Mouse (Mus musculus) embryonic facial prominence, embryonic 11.5 days (tissue): ENCODE data around the gene Gm17268. TPM values are rescaled to one million over a fixed set of nuclear protein-coding genes. Genes with fewer than 3 reads are reported as not detected.

Source experiments
- ATAC-seq: fragments of 200-750 bp; cut with Nextera tagmentation; replicated peaks from 2 replicates; pipeline ENCODE4 v1.8.0; 2017; ENCODE audit warnings: low read depth; ENCODE audit not compliant: insufficient number of reproducible peaks, low FRiP score, low TSS enrichment
- DNase-seq: peaks from one replicate; pipeline ENCODE4 v3.0.0-alpha.2; 2015; ENCODE audit warnings: low spot score
- H3K27ac ChIP-seq: fragments of 300-500 bp; sonication (generic); replicated peaks from 2 replicates; pipeline ENCODE4 v1.5.1; 2014; ENCODE audit warnings: mild to moderate bottlenecking, low read depth, low read length, control low read depth
- H3K27me3 ChIP-seq: fragments of 300-500 bp; sonication (generic); 2 replicates; pipeline ENCODE4 v1.6.1; 2014; ENCODE audit warnings: mild to moderate bottlenecking, low read length, moderate library complexity, mixed read lengths; ENCODE audit not compliant: control insufficient read depth, insufficient read depth
- H3K36me3 ChIP-seq: fragments of 300-500 bp; sonication (generic); replicated peaks from 2 replicates; pipeline ENCODE4 v1.6.1; 2014; ENCODE audit warnings: low read depth, mild to moderate bottlenecking, low read length, moderate library complexity, mixed read lengths; ENCODE audit not compliant: control insufficient read depth, insufficient read depth
- H3K4me1 ChIP-seq: fragments of 300-500 bp; sonication (generic); 2 replicates; pipeline ENCODE4 v1.6.1; 2014; ENCODE audit warnings: low read length, mixed read lengths; ENCODE audit not compliant: control insufficient read depth, insufficient read depth
- H3K4me2 ChIP-seq: fragments of 300-500 bp; sonication (generic); 2 replicates; pipeline ENCODE4 v1.6.1; 2014; ENCODE audit warnings: low read depth, mild to moderate bottlenecking, control low read depth, low read length, moderate library complexity
- H3K4me3 ChIP-seq: fragments of 300-500 bp; sonication (generic); 2 replicates; pipeline ENCODE4 v1.5.1; 2014; ENCODE audit warnings: low read depth, low read length, control low read depth
- H3K9ac ChIP-seq: fragments of 300-500 bp; sonication (generic); replicated peaks from 2 replicates; pipeline ENCODE4 v1.6.1; 2014; ENCODE audit warnings: mild to moderate bottlenecking, control low read depth, low read length
- H3K9me3 ChIP-seq: fragments of 300-500 bp; sonication (generic); replicated peaks from 2 replicates; pipeline ENCODE4 v1.6.1; 2016; ENCODE audit warnings: mild to moderate bottlenecking, low read length, inconsistent platforms, mixed read lengths; ENCODE audit not compliant: control insufficient read depth
- WGBS: fragments of 180-500 bp; shearing (Covaris S2); extraction: QIAGEN DNeasy Blood & Tissue Kit; methylation state at CpG from one replicate; pipeline ENCODE4 v1.1.7; 2014; 5-methylcytosine and 5-hydroxymethylcytosine counted together
- polyA plus RNA-seq: library from polyadenylated mRNA; unstranded; fragments of >200 nt; fragmentation: Nextera tagmentation; extraction: Ambion mirVana; gene quantifications from 2 replicates; pipeline ENCODE4 v1.2.1, GENCODE M21; 2014

Gm17268 gene
- polyA plus RNA-seq, 1 experiment from 2014 or later, result not detected

DNA sequence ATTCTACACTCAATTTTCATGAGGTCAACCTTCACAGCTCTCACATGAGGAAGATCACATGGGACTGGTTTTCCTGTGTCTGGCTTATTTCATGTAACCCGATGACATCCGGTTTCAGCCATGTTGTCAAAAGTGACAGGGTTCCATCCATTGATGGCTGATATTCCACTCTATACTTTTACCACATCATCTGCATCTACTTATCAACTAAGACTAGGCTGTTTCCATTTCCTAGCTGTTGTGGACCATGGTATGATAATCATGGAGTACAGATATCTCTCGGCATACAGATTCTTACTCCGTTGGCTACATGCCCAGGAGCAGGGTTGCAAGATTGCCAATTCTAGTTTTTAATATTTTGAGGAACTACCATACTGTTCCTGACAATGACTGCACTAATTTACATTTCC, 3.3 kb upstream of the Gm17268 start:
- no peak overlapping the region for H3K4me3 ChIP-seq
- no peaks in the 10 kb centered on the region for H3K27me3 ChIP-seq
- H3K36me3 ChIP-seq, result no peaks in the 10 kb centered on the region
- H3K4me1 ChIP-seq, result no peaks in the 10 kb centered on the region
- H3K4me2 ChIP-seq, result no peak overlapping the region
- 90% methylated on average over 4 of the region's 4 CpGs for WGBS
- no peak overlapping the region for H3K9ac ChIP-seq
- DNase-seq, result no peak
- H3K9me3 ChIP-seq, result no peaks in the 10 kb centered on the region
- ATAC-seq, result no peak
- H3K27ac ChIP-seq, result no peak overlapping the region

GRCm38 (mm10) chr11:82039132-82039660, 834 bp upstream of the Gm17268 start:
- Histone ChIP-seq H3K4me1 (no peaks in the 10 kb centered on the region), H3K4me3 (no peak overlapping the region), H3K4me2 (no peak overlapping the region), H3K27me3 (no peaks in the 10 kb centered on the region), H3K36me3 (no peaks in the 10 kb centered on the region), H3K27ac (no peak overlapping the region), H3K9me3 (no peaks in the 10 kb centered on the region), H3K9ac (no peak overlapping the region)
- no peak for ATAC-seq
- WGBS, result 72% methylated on average over 3 of the region's 3 CpGs
- no peak for DNase-seq

GRCm38 (mm10) chr11:82035857-82036256, 2.5 kb downstream of the Gm17268 start:
- Histone ChIP-seq H3K4me1 (no peaks in the 10 kb centered on the region), H3K9me3 (no peaks in the 10 kb centered on the region), H3K36me3 (no peaks in the 10 kb centered on the region), H3K27ac (no peak overlapping the region), H3K27me3 (no peaks in the 10 kb centered on the region), H3K4me2 (no peak overlapping the region), H3K4me3 (no peak overlapping the region), H3K9ac (no peak overlapping the region)
- WGBS, result 96% methylated on average over 2 of the region's 2 CpGs
- ATAC-seq, result no peak
- no peak for DNase-seq

- Histone ChIP-seq H3K27ac (no peak within 1 kb of the TSS), H3K4me3 (no peak within 1 kb of the TSS), H3K36me3 (no peaks in the 10 kb centered on the region), H3K9me3 (no peaks in the 10 kb centered on the region), H3K27me3 (no peaks in the 10 kb centered on the region), H3K9ac (no peak within 1 kb of the TSS), H3K4me1 (no peaks in the 10 kb centered on the region), H3K4me2 (no peak within 1 kb of the TSS)
- DNase-seq, result no peak
- ATAC-seq, result no peak
- 45% methylated on average over 5 of the region's 5 CpGs for WGBS
Observed at GRCm38 (mm10) chr11:82035356-82035755, 3.0 kb downstream of the Gm17268 start, which contains the start of gene Ccl2. Gene Ccl2 (plus strand): TSS chr11:82035571.

DNA sequence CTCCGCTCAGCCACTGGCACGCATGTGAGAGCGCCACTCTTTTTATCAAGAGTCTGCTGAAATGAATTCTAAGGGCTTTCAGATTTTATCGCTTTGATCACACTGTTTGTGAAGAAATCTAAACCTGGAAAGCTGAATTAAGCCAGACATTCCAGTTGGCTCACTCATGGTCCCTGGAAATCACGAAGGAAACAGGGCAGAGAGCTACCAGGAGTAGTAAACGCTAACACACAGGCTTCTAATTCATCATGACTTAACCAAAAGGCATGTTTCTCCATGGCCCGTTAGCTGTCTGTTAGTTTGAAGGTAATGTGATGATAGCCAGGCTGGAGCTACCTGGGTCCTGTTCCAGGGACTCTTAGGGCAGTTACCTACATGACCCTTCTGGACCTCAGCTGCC, 3.9 kb downstream of the Gm17268 start:
- Histone ChIP-seq H3K4me2 (no peak overlapping the region), H3K27ac (no peak overlapping the region), H3K36me3 (no peaks in the 10 kb centered on the region), H3K4me1 (no peaks in the 10 kb centered on the region), H3K9ac (no peak overlapping the region), H3K4me3 (no peak overlapping the region), H3K9me3 (no peaks in the 10 kb centered on the region), H3K27me3 (no peaks in the 10 kb centered on the region)
- DNase-seq (no peak), ATAC-seq (no peak)
- WGBS, result 87% methylated on average over 7 of the region's 7 CpGs

GRCm38 (mm10) chr11:82032678-82033344, 5.6 kb downstream of the Gm17268 start:
- H3K27ac ChIP-seq, result no peak overlapping the region
- H3K4me2 ChIP-seq, result no peak overlapping the region
- no peak overlapping the region for H3K4me3 ChIP-seq
- DNase-seq (no peak), ATAC-seq (no peak)
- no peak overlapping the region for H3K9ac ChIP-seq
- no peaks in the 10 kb centered on the region for H3K27me3 ChIP-seq
- H3K9me3 ChIP-seq, result no peaks in the 10 kb centered on the region
- 61% methylated on average over 8 of the region's 8 CpGs for WGBS
- no peaks in the 10 kb centered on the region for H3K4me1 ChIP-seq
- no peaks in the 10 kb centered on the region for H3K36me3 ChIP-seq

- Histone ChIP-seq H3K4me2 (no peak overlapping the region), H3K4me3 (no peak overlapping the region), H3K27ac (no peak overlapping the region), H3K27me3 (no peaks in the 10 kb centered on the region), H3K9ac (no peak overlapping the region), H3K4me1 (no peaks in the 10 kb centered on the region), H3K36me3 (no peaks in the 10 kb centered on the region), H3K9me3 (no peaks in the 10 kb centered on the region)
- ATAC-seq (no peak), DNase-seq (no peak)
Observed at GRCm38 (mm10) chr11:82032136-82032535, 6.2 kb downstream of the Gm17268 start.

GRCm38 (mm10) chr11:82030171-82030570, 8.2 kb downstream of the Gm17268 start:
- no peaks in the 10 kb centered on the region for H3K4me1 ChIP-seq
- ATAC-seq, result no peak
- no peaks in the 10 kb centered on the region for H3K36me3 ChIP-seq
- WGBS, result 70% methylated on average over 2 of the region's 2 CpGs
- no peak overlapping the region for H3K4me2 ChIP-seq
- H3K27ac ChIP-seq, result no peak overlapping the region
- H3K9ac ChIP-seq, result no peak overlapping the region
- no peaks in the 10 kb centered on the region for H3K9me3 ChIP-seq
- DNase-seq, result no peak
- H3K27me3 ChIP-seq, result no peaks in the 10 kb centered on the region
- no peak overlapping the region for H3K4me3 ChIP-seq
